Comparison of ENCODE assay signal across 17 mouse cellular contexts in the genomic region with DNA sequence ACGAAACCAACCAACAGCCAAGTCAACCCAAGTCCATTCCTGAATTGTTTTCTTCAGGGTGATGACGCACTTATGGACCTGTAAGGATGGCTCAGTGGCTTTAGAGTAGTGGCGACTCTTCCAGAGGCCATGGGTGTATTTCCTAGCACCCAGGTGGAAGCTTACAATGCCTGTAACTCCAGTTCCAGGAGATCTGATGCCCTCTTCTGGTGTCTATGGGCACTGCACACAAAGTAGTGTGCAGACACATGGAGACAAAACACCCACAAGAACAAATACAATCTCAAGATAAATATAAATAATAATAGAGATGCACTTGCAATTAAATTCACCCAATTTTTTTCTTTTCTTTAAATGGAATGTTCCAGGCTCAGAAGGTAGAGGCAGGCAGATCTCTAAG. TPM values are rescaled to one million over a fixed set of nuclear protein-coding genes. Genes with fewer than 3 reads are reported as not detected.
A peak's percentile ranks its signal among the peaks of the same experiment; 100 is the strongest.
DNase-seq lines count a peak whose midpoint lies in the region; TF ChIP-seq lines count a peak whose summit lies in the region.
"Had no signal": no experiment of that assay in that cellular context is flagged by ENCODE, and none has a peak within 500 bp of the region (broad histone marks: within the 10 kb centered on the region; RNA-seq: fewer than 3 reads in every experiment).

No protein-coding gene starts in this region.

- no peak for TF ChIP-seq EP300 in heart, adult 2 months (IDR thresholded peaks at IDR 0.05; ENCODE audit: insufficient read depth, low read depth, low read length)

- DNase-seq in heart, adult 2 months: no peak
- DNase-seq in heart, adult 9 months (ENCODE audit: low spot score in 2 of 2): no peak
- DNase-seq in liver, adult 2 months (ENCODE audit: extremely low read depth, low read depth, low spot score): no peak
- DNase-seq in liver (no peak), ES-CJ7 (ENCODE audit: low read depth, low spot score) (peak; percentile 63)
- DNase-seq in B cell, adult 2 months: no peak
- DNase-seq: heart, postnatal 36 days; lung, adult 18-20 months; right cerebral cortex, postnatal 25 days; thymus, postnatal 14 days had no signal

- no peak for TF ChIP-seq POLR2A in heart, adult 2 months (IDR thresholded peaks at IDR 0.05; ENCODE audit: insufficient read depth, low read depth, low read length)
- no peak for TF ChIP-seq POLR2A in liver, adult 2 months (IDR thresholded peaks at IDR 0.05; ENCODE audit: extremely low read depth, insufficient read depth, low read length)
- TF ChIP-seq POLR2A in cortical plate, adult 2 months (IDR thresholded peaks at IDR 0.05; ENCODE audit: extremely low read depth, insufficient read depth, low read length): no peak

- no peaks in the 10 kb centered on the region for H3K36me3 ChIP-seq in heart, adult 2 months (ENCODE audit: control insufficient read depth, insufficient read depth, low read length)
- no peaks in the 10 kb centered on the region for H3K36me3 ChIP-seq in liver, adult 2 months (ENCODE audit: control insufficient read depth, insufficient read depth, low read length)

- no peaks in the 10 kb centered on the region for H3K79me2 ChIP-seq in heart, adult 2 months (replicated peaks; ENCODE audit: control insufficient read depth, insufficient read depth, low read length)
- no peaks in the 10 kb centered on the region for H3K79me2 ChIP-seq in liver, adult 2 months (ENCODE audit: control insufficient read depth, insufficient read depth, low read length)

- intact Hi-C loops in heart, adult 2 months (cut with DNase I): loop anchor here (5.0 kb wide), 1 partner anchor 36 kb away; no protein-coding TSS in a partner anchor

- TF ChIP-seq CTCF in heart, adult 2 months (IDR thresholded peaks at IDR 0.05): peak; percentile 49
- peak; percentile 15; the same call in 1 of the 2 replicates for TF ChIP-seq CTCF in liver, adult 2 months (IDR thresholded peaks at IDR 0.05; ENCODE audit: low read depth, low read length)
- peak; percentile 22; the same call in 1 of the 2 replicates for TF ChIP-seq CTCF in cortical plate, adult 2 months (IDR thresholded peaks at IDR 0.05; ENCODE audit: extremely low read depth, insufficient read depth, low read length)

- no peak overlapping the region for H3K27ac ChIP-seq in heart, adult 2 months
- H3K27ac ChIP-seq in liver, adult 2 months (replicated peaks; ENCODE audit: insufficient read depth, low read depth, low read length): no peak overlapping the region
- H3K27ac ChIP-seq in cortical plate, adult 2 months (ENCODE audit: insufficient read depth, low read length): no peak overlapping the region

- no peaks in the 10 kb centered on the region for H3K27me3 ChIP-seq in heart, adult 2 months (ENCODE audit: control insufficient read depth, insufficient read depth, low read length)
- H3K27me3 ChIP-seq in liver, adult 2 months (ENCODE audit: control insufficient read depth, insufficient read depth, low read length): no peaks in the 10 kb centered on the region

- H3K4me3 ChIP-seq in heart, adult 2 months: no peak overlapping the region
- no peak overlapping the region for H3K4me3 ChIP-seq in liver, adult 2 months (ENCODE audit: insufficient read depth, low read depth, low read length)
- H3K4me3 ChIP-seq in cortical plate, adult 2 months (ENCODE audit: insufficient read depth, low read length): no peak overlapping the region
- H3K4me3 ChIP-seq: erythroblast, embryonic 14.5 days had no signal

- H3K4me1 ChIP-seq in heart, adult 2 months (ENCODE audit: control insufficient read depth, insufficient read depth, low read length): peaks cover 5% of the 10 kb centered on the region
- peaks cover 6% of the 10 kb centered on the region for H3K4me1 ChIP-seq in liver, adult 2 months (ENCODE audit: control insufficient read depth, insufficient read depth, low read length)
- H3K4me1 ChIP-seq in cortical plate, adult 2 months (ENCODE audit: control insufficient read depth, insufficient read depth, low read length): no peaks in the 10 kb centered on the region

- WGBS in heart, adult 2 months: 95% methylated on average over 3 of the region's 3 CpGs
- 99% methylated on average over 3 of the region's 3 CpGs for WGBS in liver, adult 2 months

- H3K9ac ChIP-seq in heart, adult 2 months (ENCODE audit: low read depth, low read length): no peak overlapping the region
- H3K9ac ChIP-seq in liver, adult 2 months (ENCODE audit: low read depth, low read length): no peak overlapping the region

RNA-seq across cellular contexts. Expression of gene Bcl9l, which starts 6.7 kb away (rescaled TPM):
- 10 to 100 TPM; 44.5 to 58.7 TPM for total RNA-seq in heart, adult 2 months (2021)
- polyA plus RNA-seq in heart, adult 2 months (2012; rRNA removed): 15.3 and 21.5 TPM in 2 replicates
- 5.4 and 5.9 TPM in 2 replicates for total RNA-seq in liver, adult 2 months (2014; rRNA removed)
- polyA plus RNA-seq in liver, adult 2 months (2012; rRNA removed): 26.0 and 27.9 TPM in 2 replicates
- 13.8 and 14.6 TPM in 2 replicates for polyA plus RNA-seq in cortical plate, adult 2 months (2012; rRNA removed)

RNA-seq across cellular contexts. Expression of gene Upk2, which starts 21.2 kb away (rescaled TPM):
- total RNA-seq in heart, adult 2 months (2021): not detected
- 0.47 and 0.53 TPM in 2 replicates for polyA plus RNA-seq in heart, adult 2 months (2012; rRNA removed)
- total RNA-seq in liver, adult 2 months (2014; rRNA removed): not detected in 2 replicates
- not detected in 2 replicates for polyA plus RNA-seq in liver, adult 2 months (2012; rRNA removed)
- polyA plus RNA-seq in cortical plate, adult 2 months (2012; rRNA removed): 0.11 TPM in 1 of 2 replicates, not detected in the other
- total RNA-seq: heart, postnatal 36 days; left cerebral cortex, postnatal 25 days; megakaryocyte-erythroid progenitor cell, adult 5-6 weeks had no signal
- polyA plus RNA-seq: erythroblast, embryonic 14.5 days; frontal cortex, adult 2 months had no signal

RNA-seq across cellular contexts. Expression of gene Foxr1, which starts 35.0 kb away (rescaled TPM):
- total RNA-seq in heart, adult 2 months (2021): not detected
- polyA plus RNA-seq in heart, adult 2 months (2012; rRNA removed): not detected in 2 replicates
- not detected in 2 replicates for total RNA-seq in liver, adult 2 months (2014; rRNA removed)
- not detected in 2 replicates for polyA plus RNA-seq in liver, adult 2 months (2012; rRNA removed)
- 0.04 TPM in 1 of 2 replicates, not detected in the other for polyA plus RNA-seq in cortical plate, adult 2 months (2012; rRNA removed)
- total RNA-seq: heart, adult 8-10 months; heart, postnatal 36 days; left cerebral cortex, postnatal 25 days; megakaryocyte-erythroid progenitor cell, adult 5-6 weeks had no signal
- polyA plus RNA-seq: erythroblast, embryonic 14.5 days; frontal cortex, adult 2 months; intestine, embryonic 16.5 days had no signal

RNA-seq across cellular contexts. Expression of gene Ccdc84, which starts 57.6 kb away (rescaled TPM):
- 1 to 10 TPM; 5.5 to 5.7 TPM for total RNA-seq in heart, adult 2 months (2021)
- 10.5 and 18.1 TPM in 2 replicates for polyA plus RNA-seq in heart, adult 2 months (2012; rRNA removed)
- 8.8 and 10.2 TPM in 2 replicates for total RNA-seq in liver, adult 2 months (2014; rRNA removed)
- polyA plus RNA-seq in liver, adult 2 months (2012; rRNA removed): 14.7 and 22.0 TPM in 2 replicates
- polyA plus RNA-seq in cortical plate, adult 2 months (2012; rRNA removed): 46.7 and 48.0 TPM in 2 replicates
